Mouse (Mus musculus) heart, adult 2 months (tissue): ENCODE results near the gene Cnnm2. TPM values are rescaled to one million over a fixed set of nuclear protein-coding genes. Genes with fewer than 3 reads are reported as not detected.

Experiments
- DNase-seq, 2 experiments: peaks; one replicate each; pipeline ENCODE4 v3.0.0; 2021
- H3K27ac ChIP-seq: fragments of 200-600 bp; 2 replicates; pipeline ENCODE4 v1.8.1; 2022
- H3K27me3 ChIP-seq: fragments of 200-500 bp; 2 replicates; pipeline ENCODE4 v1.6.1; 2012; ENCODE audit warnings: mild to moderate bottlenecking, low read length, inconsistent platforms, mixed read lengths; ENCODE audit not compliant: control insufficient read depth, insufficient read depth
- H3K36me3 ChIP-seq: fragments of 200-500 bp; 2 replicates; pipeline ENCODE4 v1.6.1; 2012; ENCODE audit warnings: low read length, inconsistent platforms; ENCODE audit not compliant: control insufficient read depth, insufficient read depth
- H3K4me1 ChIP-seq: fragments of 200-500 bp; 2 replicates; pipeline ENCODE4 v1.6.1; 2011; ENCODE audit warnings: low read length; ENCODE audit not compliant: control insufficient read depth, insufficient read depth
- H3K4me3 ChIP-seq: fragments of 200-600 bp; 2 replicates; pipeline ENCODE4 v1.8.1; 2022
- H3K79me2 ChIP-seq: fragments of 200-500 bp; replicated peaks from 2 replicates; pipeline ENCODE4 v1.6.1; 2012; ENCODE audit warnings: mild to moderate bottlenecking, inconsistent platforms, low read length, moderate library complexity, mixed read lengths; ENCODE audit not compliant: control insufficient read depth, insufficient read depth
- H3K9ac ChIP-seq: fragments of 200-500 bp; 2 replicates; pipeline ENCODE4 v1.6.1; 2012; ENCODE audit warnings: low read depth, mild to moderate bottlenecking, control low read depth, inconsistent platforms, low read length, mixed read lengths
- CTCF ChIP-seq: fragments of 200-600 bp; IDR thresholded peaks from 2 replicates; pipeline ENCODE4 v1.8.1; 2022; ENCODE audit warnings: antibody characterized with exemption, mild to moderate bottlenecking, moderate library complexity
- EP300 ChIP-seq: fragments of 200-500 bp; IDR thresholded peaks from 2 replicates; pipeline ENCODE4 v1.6.1; 2011; ENCODE audit warnings: low read depth, low read length, control low read depth; ENCODE audit not compliant: insufficient read depth
- POLR2A ChIP-seq: fragments of 200-500 bp; IDR thresholded peaks from 2 replicates; pipeline ENCODE4 v1.6.1; 2011; ENCODE audit warnings: mild to moderate bottlenecking, low read depth, low read length, control low read depth; ENCODE audit not compliant: insufficient read depth
- WGBS: fragments of 180-500 bp; shearing (Covaris S2); methylation state at CpG from one replicate; pipeline ENCODE4 v1.1.7; 2018; 5-methylcytosine and 5-hydroxymethylcytosine counted together
- intact Hi-C: fragments of 180-260 bp; cut with DNase I; formaldehyde crosslinking; loops from one replicate; pipeline ENCODE4 v1.15.1; 2025
- polyA plus RNA-seq: library from polyadenylated mRNA; depleted of rRNA; stranded (reverse); fragments of >200 nt; gene quantifications from 2 replicates; pipeline ENCODE4 v1.2.3, GENCODE M21; 2012
- total RNA-seq, 2 experiments: library from RNA; stranded (reverse); gene quantifications; 2 replicates each; pipeline ENCODE4 v1.2.3; 2021

Gene Cnnm2
- total and polyA plus RNA-seq, 3 experiments, result 5.4 to 7.3 (median 6.7) TPM

- no peak for DNase-seq
- TF ChIP-seq CTCF (no peak), EP300 (no peak), POLR2A (no peak)
- WGBS, result 80% methylated on average over 7 of the region's 7 CpGs
- H3K4me3 ChIP-seq, result no peak overlapping the region
- H3K4me1 ChIP-seq, result no peaks in the 10 kb centered on the region; the same call in 1 of the 2 replicates
- H3K79me2 ChIP-seq, result no peaks in the 10 kb centered on the region
- H3K27ac ChIP-seq, result no peak overlapping the region
- H3K36me3 ChIP-seq, result no peaks in the 10 kb centered on the region
- intact Hi-C loops, result no loop called here
- H3K27me3 ChIP-seq, result no peaks in the 10 kb centered on the region
- no peak overlapping the region for H3K9ac ChIP-seq
Measured at GRCm38 (mm10) chr19:46824867-46825266, 63.5 kb downstream of the Cnnm2 start.

- H3K79me2 ChIP-seq, result no peaks in the 10 kb centered on the region
- H3K27ac ChIP-seq, result no peak overlapping the region
- no peaks in the 10 kb centered on the region for H3K36me3 ChIP-seq
- TF ChIP-seq POLR2A, result no peak
- no peak for TF ChIP-seq CTCF
- TF ChIP-seq EP300, result no peak
- no peak overlapping the region for H3K9ac ChIP-seq
- H3K4me3 ChIP-seq, result no peak overlapping the region
- H3K4me1 ChIP-seq, result no peaks in the 10 kb centered on the region; the same call in 1 of the 2 replicates
- 59% methylated on average over 5 of the region's 5 CpGs for WGBS
- intact Hi-C loops, result no loop called here
- no peak for DNase-seq
- H3K27me3 ChIP-seq, result no peaks in the 10 kb centered on the region
Measured at GRCm38 (mm10) chr19:46827654-46828165, 66.3 kb downstream of the Cnnm2 start.

GRCm38 (mm10) chr19:46828961-46829360 is 67.6 kb downstream of the Cnnm2 start:
- Histone ChIP-seq H3K9ac (no peak overlapping the region), H3K36me3 (no peaks in the 10 kb centered on the region), H3K27ac (no peak overlapping the region), H3K27me3 (no peaks in the 10 kb centered on the region), H3K79me2 (no peaks in the 10 kb centered on the region), H3K4me3 (no peak overlapping the region), H3K4me1 (no peaks in the 10 kb centered on the region)
- 65% methylated on average over 3 of the region's 3 CpGs for WGBS
- DNase-seq, result no peak
- intact Hi-C loops, result no loop called here
- TF ChIP-seq CTCF (no peak), EP300 (no peak)

GRCm38 (mm10) chr19:46831381-46831780 is 70.0 kb downstream of the Cnnm2 start:
- no peak for TF ChIP-seq CTCF
- Histone ChIP-seq H3K36me3 (no peaks in the 10 kb centered on the region), H3K27ac (no peak overlapping the region), H3K79me2 (no peaks in the 10 kb centered on the region), H3K9ac (no peak overlapping the region), H3K4me3 (no peak overlapping the region), H3K4me1 (no peaks in the 10 kb centered on the region), H3K27me3 (no peaks in the 10 kb centered on the region)
- no peak for DNase-seq
- intact Hi-C loops, result no loop called here
- WGBS, result 37% methylated on average over 9 of the region's 9 CpGs

- no peak for DNase-seq
- intact Hi-C loops, result no loop called here
- no peaks in the 10 kb centered on the region for H3K27me3 ChIP-seq
- TF ChIP-seq EP300 (no peak), POLR2A (no peak), CTCF (no peak)
- no peak overlapping the region for H3K27ac ChIP-seq
- 75% methylated on average over 5 of the region's 5 CpGs for WGBS
- no peak overlapping the region for H3K4me3 ChIP-seq
- H3K4me1 ChIP-seq, result peaks cover 2% of the 10 kb centered on the region; the same call in 1 of the 2 replicates
- H3K36me3 ChIP-seq, result no peaks in the 10 kb centered on the region
- H3K79me2 ChIP-seq, result no peaks in the 10 kb centered on the region
- H3K9ac ChIP-seq, result no peak overlapping the region
Measured at GRCm38 (mm10) chr19:46834301-46834700, 72.9 kb downstream of the Cnnm2 start.

GRCm38 (mm10) chr19:46835339-46835738 is 73.9 kb downstream of the Cnnm2 start:
- 56% methylated on average over 4 of the region's 4 CpGs for WGBS
- peaks cover 2% of the 10 kb centered on the region; the same call in 1 of the 2 replicates for H3K4me1 ChIP-seq
- TF ChIP-seq CTCF, result no peak
- no peak for TF ChIP-seq POLR2A
- no peak for TF ChIP-seq EP300
- no peak overlapping the region for H3K9ac ChIP-seq
- DNase-seq, result no peak
- intact Hi-C loops, result no loop called here
- no peaks in the 10 kb centered on the region for H3K36me3 ChIP-seq
- no peak overlapping the region for H3K4me3 ChIP-seq
- H3K27ac ChIP-seq, result no peak overlapping the region
- H3K27me3 ChIP-seq, result no peaks in the 10 kb centered on the region
- H3K79me2 ChIP-seq, result no peaks in the 10 kb centered on the region

GRCm38 (mm10) chr19:46836085-46836484 is 74.7 kb downstream of the Cnnm2 start:
- WGBS, result 92% methylated on average over 3 of the region's 3 CpGs
- intact Hi-C loops, result no loop called here
- H3K9ac ChIP-seq, result no peak overlapping the region
- no peak overlapping the region for H3K27ac ChIP-seq
- TF ChIP-seq CTCF, result no peak
- no peak for TF ChIP-seq EP300
- no peak for TF ChIP-seq POLR2A
- no peaks in the 10 kb centered on the region for H3K79me2 ChIP-seq
- peaks cover 2% of the 10 kb centered on the region; the same call in 1 of the 2 replicates for H3K4me1 ChIP-seq
- DNase-seq, result no peak
- H3K27me3 ChIP-seq, result no peaks in the 10 kb centered on the region
- no peak overlapping the region for H3K4me3 ChIP-seq
- no peaks in the 10 kb centered on the region for H3K36me3 ChIP-seq
